Mouse (Mus musculus) heart, embryonic 10.5 days (tissue): ENCODE data around the gene Lzts2. TPM values are rescaled to one million over a fixed set of nuclear protein-coding genes. Genes with fewer than 3 reads are reported as not detected.

Experiments used
- DNase-seq: peaks from one replicate; pipeline ENCODE4 v3.0.0-alpha.2; 2017; ENCODE audit warnings: low spot score
- H3K27ac ChIP-seq: fragments of 300-500 bp; sonication (generic); 2 replicates; pipeline ENCODE4 v1.5.1; 2016; ENCODE audit warnings: mild to moderate bottlenecking
- H3K27me3 ChIP-seq: fragments of 300-500 bp; sonication (generic); 2 replicates; pipeline ENCODE4 v1.6.1; 2016; ENCODE audit warnings: mild to moderate bottlenecking; ENCODE audit not compliant: poor library complexity, insufficient read depth, severe bottlenecking
- H3K36me3 ChIP-seq: fragments of 300-500 bp; sonication (generic); 2 replicates; pipeline ENCODE4 v1.6.1; 2016; ENCODE audit warnings: mild to moderate bottlenecking, moderate library complexity
- H3K4me1 ChIP-seq: fragments of 300-500 bp; sonication (generic); 2 replicates; pipeline ENCODE4 v1.6.1; 2016; ENCODE audit warnings: mild to moderate bottlenecking
- H3K4me3 ChIP-seq: fragments of 300-500 bp; sonication (generic); 2 replicates; pipeline ENCODE4 v1.5.1; 2016; ENCODE audit warnings: mild to moderate bottlenecking, moderate library complexity
- H3K9me3 ChIP-seq: fragments of 300-500 bp; sonication (generic); 2 replicates; pipeline ENCODE4 v1.6.1; 2016; ENCODE audit warnings: mild to moderate bottlenecking, moderate library complexity
- WGBS: fragments of 180-500 bp; shearing (Covaris S2); methylation state at CpG from one replicate; pipeline ENCODE4 v1.1.7; 2016; 5-methylcytosine and 5-hydroxymethylcytosine counted together
- polyA plus RNA-seq: library from polyadenylated mRNA; unstranded; fragments of >200 nt; fragmentation: Nextera tagmentation; extraction: Ambion mirVana; gene quantifications from 2 replicates; pipeline ENCODE4 v1.2.1, GENCODE M21; 2016

Gene Lzts2
- polyA plus RNA-seq, 1 experiment from 2014 or later, result 61.4 TPM

GRCm38 (mm10) chr19:45007021-45007420 is 7.2 kb upstream of the Lzts2 start:
- no peaks in the 10 kb centered on the region for H3K27me3 ChIP-seq
- H3K36me3 ChIP-seq, result peaks cover 60% of the 10 kb centered on the region
- H3K4me1 ChIP-seq, result peaks cover 24% of the 10 kb centered on the region
- 40% methylated on average over 17 of the region's 17 CpGs for WGBS
- H3K9me3 ChIP-seq, result no peaks in the 10 kb centered on the region
- peak overlapping the region; percentile 91 for H3K4me3 ChIP-seq
- H3K27ac ChIP-seq, result peak overlapping the region; percentile 88
- no peak for DNase-seq

GRCm38 (mm10) chr19:45007425-45008191 is 6.6 kb upstream of the Lzts2 start:
- Histone ChIP-seq H3K9me3 (no peaks in the 10 kb centered on the region), H3K4me1 (peaks cover 24% of the 10 kb centered on the region), H3K4me3 (peak overlapping the region; percentile 91), H3K27me3 (no peaks in the 10 kb centered on the region), H3K27ac (peak overlapping the region; percentile 88), H3K36me3 (peaks cover 64% of the 10 kb centered on the region)
- DNase-seq, result no peak
- WGBS, result 88% methylated on average over 20 of the region's 20 CpGs

- H3K27me3 ChIP-seq, result no peaks in the 10 kb centered on the region
- peaks cover 44% of the 10 kb centered on the region for H3K36me3 ChIP-seq
- DNase-seq, result no peak
- H3K9me3 ChIP-seq, result no peaks in the 10 kb centered on the region
- H3K4me3 ChIP-seq, result no peak overlapping the region
- H3K4me1 ChIP-seq, result peaks cover 37% of the 10 kb centered on the region
- 83% methylated on average over 4 of the region's 4 CpGs for WGBS
- H3K27ac ChIP-seq, result no peak overlapping the region
Measured at GRCm38 (mm10) chr19:45010646-45011045, 3.6 kb upstream of the Lzts2 start.

- H3K27ac ChIP-seq, result no peak overlapping the region
- H3K36me3 ChIP-seq, result peaks cover 44% of the 10 kb centered on the region
- H3K4me3 ChIP-seq, result no peak overlapping the region
- H3K4me1 ChIP-seq, result peaks cover 46% of the 10 kb centered on the region
- no peaks in the 10 kb centered on the region for H3K9me3 ChIP-seq
- DNase-seq, result no peak
- WGBS, result 81% methylated on average over 8 of the region's 8 CpGs
- no peaks in the 10 kb centered on the region for H3K27me3 ChIP-seq
Measured at GRCm38 (mm10) chr19:45012219-45012618, 2.0 kb upstream of the Lzts2 start.

GRCm38 (mm10) chr19:45012636-45013035 is 1.6 kb upstream of the Lzts2 start:
- Histone ChIP-seq H3K4me3 (no peak overlapping the region), H3K4me1 (peaks cover 45% of the 10 kb centered on the region), H3K36me3 (peaks cover 44% of the 10 kb centered on the region), H3K9me3 (no peaks in the 10 kb centered on the region), H3K27ac (no peak overlapping the region), H3K27me3 (no peaks in the 10 kb centered on the region)
- DNase-seq, result no peak
- 49% methylated on average over 6 of the region's 6 CpGs for WGBS

GRCm38 (mm10) chr19:45013581-45014225 is 511 bp upstream of the Lzts2 start:
- Histone ChIP-seq H3K9me3 (no peaks in the 10 kb centered on the region), H3K27ac (peak overlapping the region; percentile 99), H3K36me3 (peaks cover 34% of the 10 kb centered on the region), H3K27me3 (no peaks in the 10 kb centered on the region), H3K4me3 (peak overlapping the region; percentile 82), H3K4me1 (peaks cover 47% of the 10 kb centered on the region)
- WGBS, result 60% methylated on average over 6 of the region's 6 CpGs
- DNase-seq, result no peak

- Histone ChIP-seq H3K4me1 (peaks cover 60% of the 10 kb centered on the region), H3K9me3 (no peaks in the 10 kb centered on the region), H3K4me3 (peak overlapping the region; percentile 82), H3K36me3 (peaks cover 24% of the 10 kb centered on the region), H3K27ac (peak overlapping the region; percentile 99), H3K27me3 (no peaks in the 10 kb centered on the region)
- under 1% methylated on average over 25 of the region's 25 CpGs for WGBS
- DNase-seq, result no peak
Measured at GRCm38 (mm10) chr19:45014981-45015402, 778 bp downstream of the Lzts2 start.

- Histone ChIP-seq H3K9me3 (no peaks in the 10 kb centered on the region), H3K4me1 (peaks cover 67% of the 10 kb centered on the region), H3K27me3 (no peaks in the 10 kb centered on the region), H3K27ac (peak overlapping the region; percentile 99), H3K36me3 (peaks cover 22% of the 10 kb centered on the region), H3K4me3 (peak overlapping the region; percentile 82)
- DNase-seq, result peak; percentile 92
- under 1% methylated on average over 34 of the region's 34 CpGs for WGBS
Measured at GRCm38 (mm10) chr19:45015518-45016281, 1.5 kb downstream of the Lzts2 start.

- Histone ChIP-seq H3K9me3 (no peaks in the 10 kb centered on the region), H3K27me3 (no peaks in the 10 kb centered on the region), H3K4me3 (peak overlapping the region; percentile 82), H3K27ac (peak overlapping the region; percentile 99), H3K36me3 (peaks cover 21% of the 10 kb centered on the region), H3K4me1 (peaks cover 76% of the 10 kb centered on the region)
- under 1% methylated on average over 16 of the region's 18 CpGs for WGBS
- DNase-seq, result peak; percentile 85
Measured at GRCm38 (mm10) chr19:45016341-45017215, 2.4 kb downstream of the Lzts2 start.

GRCm38 (mm10) chr19:45017216-45017771 is 3.1 kb downstream of the Lzts2 start:
- peak; percentile 92 for DNase-seq
- under 1% methylated on average over 26 of the region's 27 CpGs for WGBS
- Histone ChIP-seq H3K27me3 (no peaks in the 10 kb centered on the region), H3K9me3 (no peaks in the 10 kb centered on the region), H3K4me3 (peak overlapping the region; percentile 82), H3K27ac (peak overlapping the region; percentile 99), H3K36me3 (peaks cover 22% of the 10 kb centered on the region), H3K4me1 (peaks cover 77% of the 10 kb centered on the region)

GRCm38 (mm10) chr19:45017909-45018308 is 3.7 kb downstream of the Lzts2 start:
- H3K36me3 ChIP-seq, result peaks cover 26% of the 10 kb centered on the region
- H3K27me3 ChIP-seq, result no peaks in the 10 kb centered on the region
- 1% methylated on average over 38 of the region's 48 CpGs for WGBS
- peaks cover 77% of the 10 kb centered on the region for H3K4me1 ChIP-seq
- peak; percentile 89 for DNase-seq
- H3K27ac ChIP-seq, result peak overlapping the region; percentile 99
- no peaks in the 10 kb centered on the region for H3K9me3 ChIP-seq
- peak overlapping the region; percentile 82 for H3K4me3 ChIP-seq

GRCm38 (mm10) chr19:45018351-45018831 is 4.2 kb downstream of the Lzts2 start:
- Histone ChIP-seq H3K4me1 (peaks cover 78% of the 10 kb centered on the region), H3K27ac (peak overlapping the region; percentile 99), H3K27me3 (no peaks in the 10 kb centered on the region), H3K4me3 (peak overlapping the region; percentile 82), H3K36me3 (peaks cover 30% of the 10 kb centered on the region), H3K9me3 (no peaks in the 10 kb centered on the region)
- WGBS, result 0% methylated on average over 13 of the region's 13 CpGs
- DNase-seq, result no peak
